Mouse (Mus musculus) hindlimb bud, embryonic 11.5 days (tissue): ENCODE results near the gene Rapgef5.

Experiments
- DNase-seq: peaks from one replicate; pipeline ENCODE4 v3.0.0-alpha.2; 2012; ENCODE audit warnings: low read depth, low spot score; ENCODE audit errors: extremely low spot score

Gene Rapgef5

DNA sequence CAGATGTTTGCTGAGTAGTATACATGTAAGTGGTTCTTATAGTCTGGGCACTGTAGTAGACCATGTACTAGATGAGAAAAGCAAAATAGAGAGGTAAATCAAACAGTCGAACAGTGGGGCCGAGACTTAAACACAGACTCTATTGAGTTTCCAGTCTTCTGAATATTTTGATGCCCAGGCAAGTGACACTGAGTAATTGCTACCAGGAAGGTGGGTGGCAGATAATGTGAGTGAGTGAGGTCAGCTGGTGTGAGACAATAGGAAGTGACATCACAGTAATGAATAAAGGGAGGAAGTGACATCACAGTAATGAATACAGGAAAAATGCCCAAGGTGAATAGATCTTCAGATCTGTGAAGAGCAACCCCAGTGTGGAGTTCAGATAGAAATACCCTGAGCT, at the start of gene Rapgef5:
TSS of gene Rapgef5 (plus strand) at position 301 of the 400 bp plus-strand sequence.
- DNase-seq, result no peak

DNA sequence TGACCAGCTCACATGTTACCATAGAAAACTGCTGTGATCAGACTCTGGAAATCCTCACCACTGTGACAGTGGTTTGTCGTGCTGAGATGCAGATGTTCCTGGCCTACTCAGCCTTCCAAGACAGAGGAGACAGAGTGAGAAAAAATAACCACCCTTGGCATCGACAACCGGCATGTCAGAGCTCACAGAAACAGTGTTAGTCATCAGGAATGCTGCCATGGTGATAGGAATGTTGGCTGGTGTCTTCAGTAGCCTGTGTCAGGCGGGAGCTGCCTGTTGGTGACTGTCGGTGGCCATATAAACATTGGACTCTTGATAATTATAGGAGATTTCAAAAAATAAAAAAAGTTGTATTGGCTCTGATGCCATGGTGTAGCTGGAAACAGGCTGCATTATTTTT, 48.0 kb upstream of the Rapgef5 start:
- no peak for DNase-seq

DNA sequence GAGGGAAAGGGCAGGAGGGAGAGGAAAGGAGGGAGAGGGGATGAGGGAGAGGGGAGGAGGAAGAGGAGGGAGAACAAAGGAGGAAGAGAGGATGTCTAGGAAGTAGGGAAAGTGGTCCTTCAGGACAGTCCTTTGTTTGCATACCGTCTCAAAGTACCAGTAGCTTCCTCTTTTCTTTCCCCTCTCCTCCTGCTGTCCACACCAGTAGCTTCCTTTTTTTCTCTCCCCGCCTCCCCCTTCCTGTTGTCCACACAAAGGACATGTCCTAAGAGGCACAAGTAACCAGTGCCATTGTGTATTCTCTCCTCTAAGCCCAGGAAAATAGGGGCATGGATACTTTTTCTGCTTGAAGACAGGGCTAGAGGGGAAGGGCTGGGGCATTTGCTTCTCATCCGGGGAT, 37.3 kb upstream of the Rapgef5 start:
- DNase-seq, result no peak

DNA sequence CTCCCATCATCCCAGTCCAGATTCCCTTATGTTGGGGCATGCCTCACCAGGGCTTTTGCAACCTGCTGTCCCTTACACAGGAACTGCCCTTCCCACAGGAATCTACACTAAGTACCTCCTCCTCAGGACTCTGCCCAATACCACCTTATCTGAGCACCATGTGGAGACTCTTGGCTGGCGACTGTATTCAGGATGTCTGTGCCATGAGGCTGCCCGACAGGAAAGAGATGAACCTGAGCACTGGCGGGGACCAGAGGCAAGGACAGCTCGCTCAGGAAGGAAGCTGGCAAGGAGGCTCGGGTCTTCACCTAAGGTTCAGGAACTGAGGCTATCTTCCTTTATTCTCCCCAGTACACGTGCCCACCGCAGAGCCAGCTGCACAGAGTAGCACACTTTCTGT, 36.6 kb upstream of the Rapgef5 start:
- DNase-seq, result no peak

DNA sequence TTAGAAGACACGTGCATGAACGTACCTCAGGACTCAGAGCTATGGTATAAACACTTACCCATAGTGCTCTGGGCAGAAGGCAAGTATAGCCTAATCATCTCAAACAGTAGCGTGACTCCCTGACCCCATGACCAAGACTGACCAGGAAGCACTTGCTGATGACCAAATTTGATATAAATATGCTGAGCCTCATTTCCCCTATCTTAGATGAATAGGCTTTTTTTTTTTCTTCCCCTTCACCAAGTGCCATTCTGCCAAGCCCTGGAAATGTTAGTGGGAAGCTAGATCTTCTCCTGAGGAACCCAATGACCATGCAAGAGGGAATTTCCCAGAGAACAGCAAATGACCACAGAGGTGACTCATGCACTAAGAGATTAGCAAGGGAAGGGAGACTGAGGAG, 35.3 kb upstream of the Rapgef5 start:
- DNase-seq, result no peak

DNA sequence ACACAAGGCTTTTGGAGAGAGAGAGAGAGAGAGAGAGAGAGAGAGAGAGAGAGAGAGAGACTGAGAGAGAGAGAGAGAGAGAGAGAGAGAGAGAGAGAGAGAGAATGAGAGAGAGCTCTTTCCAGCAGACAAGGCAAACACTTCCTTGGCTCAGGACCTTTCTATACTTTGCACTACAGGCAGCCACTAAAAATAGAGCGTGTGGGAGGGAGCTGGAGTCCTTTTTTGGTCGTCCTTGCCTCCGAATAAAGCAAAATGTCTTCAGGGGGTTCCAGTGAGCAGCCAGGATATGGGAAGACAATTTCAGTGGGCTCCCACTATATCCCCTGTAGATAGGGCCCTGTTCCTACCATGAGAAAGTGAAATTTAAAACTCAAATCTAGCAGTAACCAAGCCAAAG, 33.6 kb upstream of the Rapgef5 start:
- no peak for DNase-seq

DNA sequence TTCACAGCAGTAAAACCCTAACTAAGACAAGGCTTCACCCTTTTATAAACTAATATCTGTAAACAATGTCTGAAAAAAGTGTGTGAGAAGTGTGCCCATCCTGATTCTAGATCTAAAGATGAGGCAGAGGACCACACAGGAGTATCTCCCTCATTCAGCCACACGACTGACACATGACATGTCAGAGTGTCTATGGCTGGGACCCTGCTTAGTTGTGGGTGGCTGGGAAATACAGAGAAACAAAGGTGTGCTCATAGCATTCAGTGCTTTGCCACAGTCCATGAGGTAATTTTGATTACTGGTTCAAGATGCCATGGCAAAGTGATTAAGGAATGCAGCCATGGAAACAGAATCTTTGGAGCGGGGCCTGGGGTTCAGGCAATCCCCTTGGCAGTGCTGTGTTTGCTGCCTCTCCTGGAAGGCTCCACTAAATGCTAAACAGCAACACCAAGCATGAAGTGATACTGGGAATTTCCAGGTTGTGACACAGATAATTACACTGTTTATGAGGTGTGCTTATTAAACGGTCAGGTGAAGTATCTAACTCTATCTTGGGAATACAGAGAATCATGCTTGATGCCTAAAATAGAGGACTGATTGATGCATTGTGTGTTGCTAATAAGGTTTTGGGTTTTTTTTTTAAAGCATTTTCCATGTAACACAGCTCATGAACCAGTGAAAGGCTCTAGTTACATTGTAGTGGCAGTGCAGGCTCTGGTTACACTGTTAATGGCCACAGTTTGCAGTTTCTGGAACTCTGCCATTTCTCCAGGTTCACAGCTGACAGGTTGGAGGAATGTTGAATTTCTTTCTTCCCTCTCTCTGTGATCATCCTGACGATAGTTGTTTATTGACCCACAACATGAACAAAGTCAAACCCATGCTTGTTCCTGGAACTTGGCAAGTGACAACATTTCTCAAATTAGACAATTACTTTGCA, 29.9 kb upstream of the Rapgef5 start:
- DNase-seq, result no peak

DNA sequence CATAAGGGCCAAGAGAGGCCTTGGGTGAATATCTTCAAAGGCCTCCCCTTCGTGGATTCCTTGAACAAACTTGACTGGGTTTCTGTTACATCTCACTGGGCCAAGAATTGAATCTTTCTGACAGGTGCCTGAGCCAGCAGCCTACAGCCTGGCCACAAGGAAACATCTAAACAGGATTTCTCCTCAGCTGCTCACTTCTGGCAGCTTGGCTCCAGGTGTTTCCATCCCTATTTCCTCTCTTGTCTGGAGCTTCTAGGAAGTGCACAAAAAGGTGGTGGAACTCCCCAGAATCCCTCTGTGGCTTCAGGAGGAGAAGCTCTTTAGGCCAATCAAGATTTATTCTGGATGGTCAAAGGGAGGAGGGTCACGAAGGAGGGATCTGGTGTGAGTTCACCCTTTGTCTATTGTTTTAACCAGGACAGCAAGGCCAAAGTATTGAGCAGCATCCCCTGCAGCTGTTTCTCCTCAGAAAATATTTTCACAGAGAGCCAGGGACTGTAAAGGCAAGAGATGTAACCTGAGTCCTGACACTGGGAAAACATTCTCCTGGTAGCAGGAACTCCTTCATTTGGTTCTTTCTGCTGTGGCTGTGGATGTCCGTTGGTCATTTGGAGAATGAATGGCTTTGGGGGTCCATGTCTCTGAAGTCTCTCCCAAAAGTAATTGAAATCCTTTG, 19.6 kb upstream of the Rapgef5 start:
- no peak for DNase-seq

DNA sequence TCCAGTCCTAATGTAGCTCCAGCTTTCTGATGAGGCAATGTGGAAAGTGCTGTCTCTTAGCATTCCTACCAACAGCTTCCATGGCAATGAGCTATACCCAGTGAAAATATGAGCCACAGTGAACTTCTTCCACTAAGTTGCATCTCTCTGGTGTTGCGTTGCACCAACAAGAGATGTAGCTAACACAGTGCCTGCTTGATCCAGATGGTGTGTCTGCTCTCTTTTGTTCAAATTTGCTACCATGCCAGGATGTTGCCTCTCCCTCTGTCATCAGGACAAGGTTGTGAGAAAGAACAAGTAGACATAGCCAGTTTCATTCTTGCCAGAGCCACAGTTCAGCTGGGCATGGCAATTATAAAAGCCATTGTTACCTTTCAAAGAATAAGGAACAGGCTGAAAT, 18.9 kb upstream of the Rapgef5 start:
- DNase-seq, result no peak

DNA sequence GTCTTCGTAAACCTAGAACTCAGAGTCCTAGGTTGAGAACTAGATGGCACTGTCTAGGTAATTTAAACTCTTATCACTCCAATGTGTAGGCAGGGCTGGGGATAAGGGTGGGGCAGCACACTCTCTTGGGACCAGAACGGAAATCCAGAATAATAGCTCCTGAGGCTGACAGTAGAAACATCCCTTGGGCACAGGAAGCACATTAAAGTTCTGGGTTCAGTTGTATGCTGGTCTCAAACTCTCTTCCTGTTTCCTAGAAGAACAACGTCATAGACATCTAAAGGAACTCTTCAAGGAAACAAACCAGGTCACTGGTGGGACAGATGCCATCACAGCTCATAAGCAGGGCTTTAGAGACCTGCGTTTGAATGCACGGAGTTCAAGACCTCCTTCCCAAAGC, 17.0 kb upstream of the Rapgef5 start:
- no peak for DNase-seq

DNA sequence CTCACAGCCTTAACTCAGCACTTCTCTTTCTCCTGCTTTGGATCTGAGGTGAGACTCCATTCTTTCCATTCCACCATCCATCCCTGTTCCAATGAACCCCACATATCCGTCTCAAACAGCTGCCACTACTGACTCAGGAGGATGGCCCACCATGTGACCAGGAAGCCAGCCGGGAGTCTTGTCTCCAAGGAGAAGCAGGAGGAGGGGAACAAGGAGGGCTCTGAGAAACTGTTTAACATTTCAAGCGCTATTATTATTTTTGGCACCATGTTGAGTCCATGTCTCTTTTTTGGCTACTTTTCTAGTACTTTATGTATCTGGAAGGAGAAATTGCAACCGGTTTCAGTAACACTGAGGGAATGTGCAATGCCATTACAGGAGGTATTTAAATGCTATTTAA, 15.1 kb upstream of the Rapgef5 start:
- no peak for DNase-seq

DNA sequence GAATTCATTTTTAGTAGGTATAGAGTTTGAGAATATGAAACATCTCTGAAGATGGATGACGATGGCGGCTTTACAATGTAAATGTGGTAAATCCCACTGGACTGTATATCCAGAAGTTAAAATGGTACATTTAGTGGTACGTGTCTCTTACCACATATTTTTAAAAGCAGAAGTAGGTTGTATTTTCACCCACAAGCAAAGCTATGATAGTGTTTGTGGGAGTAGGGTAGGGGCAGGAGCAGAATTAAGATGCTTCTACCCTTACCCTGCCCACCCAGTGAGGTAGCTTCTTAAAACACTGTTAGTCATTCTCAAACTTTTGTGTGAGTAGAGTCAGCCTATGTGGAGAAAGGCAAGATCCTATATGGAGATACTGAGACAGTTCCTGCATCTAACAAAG, 13.4 kb upstream of the Rapgef5 start:
- no peak for DNase-seq

DNA sequence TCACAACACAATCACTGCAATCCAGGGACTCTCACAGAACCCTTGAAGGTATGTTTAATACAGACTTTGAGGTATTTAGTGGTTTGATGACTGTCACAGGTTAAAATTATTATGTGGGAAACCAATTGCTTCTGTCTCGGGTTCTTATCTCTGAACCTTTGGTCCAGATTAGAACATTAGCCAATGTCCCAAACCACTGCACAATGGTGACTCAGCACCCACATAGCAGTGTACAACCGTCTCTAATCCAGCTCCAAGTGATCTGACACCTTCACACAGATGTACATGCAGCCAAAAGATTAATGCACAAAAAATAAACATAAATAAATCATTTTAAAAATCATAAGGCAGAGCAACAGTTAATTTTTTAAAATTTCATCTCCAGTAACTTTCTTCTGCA, 11.1 kb upstream of the Rapgef5 start:
- DNase-seq, result no peak

DNA sequence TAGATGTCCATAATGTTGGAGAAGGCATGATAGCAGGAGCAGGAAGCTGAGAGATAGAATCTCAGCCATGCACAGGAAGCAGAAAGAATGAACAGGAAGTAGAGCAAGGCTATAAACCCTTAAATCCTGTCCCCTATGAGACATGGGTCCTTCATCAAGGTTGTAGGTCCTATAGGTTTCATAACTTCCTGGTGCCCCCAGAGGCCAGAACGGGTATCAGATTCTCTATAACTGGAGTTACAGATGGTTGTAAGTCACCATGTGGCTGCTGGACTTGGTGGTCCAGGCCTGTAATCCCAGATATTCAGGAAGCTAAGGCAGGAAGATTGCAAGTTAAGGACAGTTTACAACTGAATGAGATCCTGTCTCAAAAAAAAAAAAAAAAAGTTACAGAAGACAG, 8.5 kb upstream of the Rapgef5 start:
- DNase-seq, result no peak

DNA sequence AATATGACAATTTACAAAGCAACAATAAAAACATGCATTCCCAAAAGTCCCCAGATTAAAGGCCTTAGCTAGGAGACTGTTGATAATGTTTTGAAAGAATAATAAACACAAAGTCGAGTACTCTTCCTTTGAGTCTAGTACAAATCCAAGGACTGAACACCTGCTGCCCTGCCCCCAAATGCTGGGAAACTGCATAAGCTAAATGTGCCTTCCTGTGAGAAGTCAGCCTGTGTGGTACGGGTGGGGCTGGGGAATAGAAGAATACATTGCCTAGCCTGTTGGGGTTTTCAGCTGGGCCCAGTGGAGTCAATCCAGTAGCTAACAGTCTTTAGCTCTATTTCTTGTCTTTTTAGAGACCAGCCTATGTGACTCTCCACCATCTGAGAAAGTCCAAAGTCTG, 6.4 kb upstream of the Rapgef5 start:
- no peak for DNase-seq

DNA sequence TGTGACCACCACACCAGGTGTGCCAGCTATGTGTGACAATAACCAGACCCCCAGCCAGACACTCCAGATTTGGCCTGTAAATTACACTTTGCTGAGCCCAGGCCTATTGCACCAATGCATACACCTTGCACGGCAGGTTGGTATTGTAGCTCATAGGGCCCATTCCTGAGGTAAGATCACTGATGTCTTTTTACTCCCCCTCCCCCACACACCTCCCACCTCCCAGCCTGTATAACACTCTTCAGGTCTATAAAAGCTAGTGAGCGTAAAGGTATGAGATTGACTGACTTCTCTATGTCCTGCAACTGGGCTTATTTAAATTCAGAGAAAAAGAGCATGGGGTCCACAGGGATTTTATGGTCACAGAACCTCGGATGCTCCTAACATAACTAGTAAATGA, 3.8 kb upstream of the Rapgef5 start:
- DNase-seq, result no peak

DNA sequence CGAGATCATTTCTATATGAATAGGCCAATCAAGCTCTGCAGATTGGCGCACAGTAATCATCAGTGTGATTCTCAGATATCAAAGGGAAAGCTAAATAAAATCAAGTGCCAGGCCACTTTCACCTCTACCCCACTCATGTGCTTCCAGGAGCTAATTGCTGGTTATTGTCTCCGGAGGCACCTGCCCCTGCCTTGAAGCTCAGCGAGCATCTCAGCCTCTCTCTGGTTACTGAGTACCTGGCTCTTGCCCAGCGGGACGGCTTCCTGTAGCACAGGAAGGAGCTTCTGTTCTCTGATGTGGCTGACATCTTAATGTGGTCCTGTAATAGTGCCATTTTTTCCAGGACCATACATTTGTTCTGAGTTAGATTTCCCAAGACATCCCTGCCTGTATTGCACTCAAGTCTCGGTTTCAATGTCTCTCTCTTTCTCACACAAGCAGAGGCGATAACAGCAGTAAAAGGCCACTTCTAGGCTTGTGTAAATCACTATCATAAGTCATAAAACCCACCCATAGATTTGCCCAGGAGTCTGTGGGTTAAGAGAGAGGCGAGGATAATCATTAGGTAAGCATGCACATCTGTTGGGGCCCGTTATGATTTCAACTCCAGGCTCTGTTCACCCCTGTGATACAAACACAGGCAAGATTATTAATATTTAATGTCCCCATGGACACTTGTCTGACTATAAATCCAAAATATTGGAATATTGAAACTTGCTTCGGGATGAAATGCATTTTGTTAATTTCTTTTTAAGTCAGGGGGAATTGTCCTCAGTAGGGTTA, 2.9 kb upstream of the Rapgef5 start:
- DNase-seq, result no peak

DNA sequence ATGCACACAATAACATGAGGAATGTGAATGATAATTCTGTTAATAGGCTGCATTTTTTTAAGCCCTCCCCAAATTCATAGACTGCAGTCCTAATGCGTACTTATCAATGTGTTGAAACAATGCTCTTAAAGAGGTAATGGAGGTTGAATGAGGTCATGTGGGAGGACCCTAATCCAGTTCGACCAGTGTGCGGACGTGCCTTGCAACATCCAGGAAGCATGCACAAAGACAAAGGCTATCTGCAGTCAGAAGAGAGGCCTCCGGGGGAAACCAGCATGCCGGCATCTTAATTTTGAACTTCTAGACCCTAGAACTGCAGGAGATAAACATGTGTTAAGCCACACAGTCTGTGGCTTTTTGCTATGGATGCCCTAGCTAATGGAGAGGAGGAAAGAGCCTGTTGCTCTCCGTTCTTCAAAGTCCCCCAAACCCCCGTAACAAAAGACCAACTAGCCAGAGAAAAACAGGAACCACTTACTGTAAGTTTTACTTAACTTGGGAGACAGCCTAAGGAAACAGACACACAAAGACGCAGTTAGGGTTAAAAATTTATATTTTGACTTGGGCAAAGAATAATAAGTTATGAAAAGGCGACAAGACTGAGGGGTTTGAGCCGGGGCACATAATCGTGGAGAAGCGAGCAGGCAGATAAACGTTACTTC, 1.1 kb downstream of the Rapgef5 start:
- no peak for DNase-seq

DNA sequence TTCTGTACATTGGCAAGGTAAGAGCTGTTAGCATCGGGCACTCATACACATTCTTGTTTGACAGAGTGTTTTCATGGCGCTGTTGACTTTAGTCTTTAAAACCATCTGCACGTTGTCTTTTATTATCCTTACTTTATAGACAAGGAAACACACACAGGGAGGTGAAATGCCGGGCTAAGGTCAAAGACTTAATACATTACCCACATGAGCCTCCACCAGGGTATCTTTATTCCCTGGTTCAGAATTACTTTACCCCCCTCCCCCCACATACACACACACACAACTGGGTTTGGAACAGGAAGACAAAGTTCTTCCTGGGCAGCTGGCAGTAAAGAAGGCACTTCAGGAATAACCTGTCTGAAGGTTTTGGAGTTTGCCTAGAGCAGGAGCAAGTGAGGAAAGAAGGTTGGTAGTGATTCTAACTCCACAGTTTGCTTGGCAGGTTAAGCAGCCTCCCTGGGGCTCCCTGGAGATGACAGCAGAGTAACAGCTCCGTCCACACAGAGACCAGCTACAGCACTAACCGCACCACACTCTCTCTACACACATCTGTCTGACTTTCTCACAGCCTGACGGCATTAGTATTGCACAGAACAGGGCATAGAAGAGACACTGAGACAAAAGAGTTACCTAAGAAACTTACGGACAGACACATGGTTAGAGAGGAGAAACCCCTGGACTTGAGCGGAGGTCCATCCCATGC, 8.2 kb downstream of the Rapgef5 start:
- DNase-seq, result no peak

DNA sequence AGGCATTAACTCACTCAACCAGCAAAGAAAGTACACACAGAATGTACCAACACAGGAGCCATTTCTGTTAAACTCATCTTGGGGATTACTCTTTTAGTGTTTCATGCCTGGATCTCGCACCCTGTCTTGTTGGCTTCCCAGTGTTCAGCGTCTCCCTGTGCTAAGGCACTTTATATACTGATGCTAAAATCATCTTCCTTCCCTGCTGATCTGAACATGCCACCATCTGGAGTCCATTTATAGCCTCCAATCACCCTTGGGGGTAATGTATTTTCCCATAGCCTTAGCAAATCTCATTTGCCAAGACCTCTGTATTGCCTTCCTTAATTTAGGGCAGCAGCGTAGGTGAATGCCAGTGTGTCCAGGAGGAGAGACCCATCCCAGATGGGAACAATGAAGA, 11.6 kb downstream of the Rapgef5 start:
- DNase-seq, result no peak
